Mouse (Mus musculus): ENCODE data around the gene Mad2l1bp. TPM values are rescaled to one million over a fixed set of nuclear protein-coding genes. Genes with fewer than 3 reads are reported as not detected.

The Mad2l1bp gene
- polyA plus RNA-seq, 1 experiment from 2014 or later: 30.6 TPM

DNA sequence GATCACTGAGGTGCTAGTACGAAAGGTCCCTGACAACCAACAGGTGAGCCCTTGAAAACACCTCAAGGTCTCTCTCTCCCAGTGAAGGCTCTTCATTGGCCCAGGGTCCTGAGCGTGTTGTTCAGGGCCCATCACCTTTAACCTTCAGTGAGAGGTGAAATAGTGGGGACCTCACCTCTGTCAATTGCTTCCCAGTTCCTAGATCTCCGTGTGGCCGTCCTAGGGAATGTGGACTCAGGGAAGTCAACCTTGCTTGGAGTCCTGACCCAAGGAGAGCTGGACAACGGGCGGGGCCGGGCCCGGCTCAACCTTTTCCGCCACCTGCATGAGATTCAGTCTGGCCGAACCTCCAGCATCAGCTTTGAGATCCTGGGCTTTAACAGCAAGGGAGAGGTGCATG, 11.4 kb upstream of the Mad2l1bp start:
- WGBS: 89% methylated on average over 10 of the region's 10 CpGs
- Histone ChIP-seq H3K36me3 (replicated peaks) (peaks cover 59% of the 10 kb centered on the region), H3K9me3 (no peaks in the 10 kb centered on the region), H3K9ac (no peak overlapping the region), H3K4me1 (peaks cover 19% of the 10 kb centered on the region), H3K4me2 (no peak overlapping the region), H3K27me3 (no peaks in the 10 kb centered on the region), H3K4me3 (replicated peaks) (no peak overlapping the region), H3K27ac (no peak overlapping the region)
- no peak for ATAC-seq (ENCODE audit: low FRiP score)

DNA sequence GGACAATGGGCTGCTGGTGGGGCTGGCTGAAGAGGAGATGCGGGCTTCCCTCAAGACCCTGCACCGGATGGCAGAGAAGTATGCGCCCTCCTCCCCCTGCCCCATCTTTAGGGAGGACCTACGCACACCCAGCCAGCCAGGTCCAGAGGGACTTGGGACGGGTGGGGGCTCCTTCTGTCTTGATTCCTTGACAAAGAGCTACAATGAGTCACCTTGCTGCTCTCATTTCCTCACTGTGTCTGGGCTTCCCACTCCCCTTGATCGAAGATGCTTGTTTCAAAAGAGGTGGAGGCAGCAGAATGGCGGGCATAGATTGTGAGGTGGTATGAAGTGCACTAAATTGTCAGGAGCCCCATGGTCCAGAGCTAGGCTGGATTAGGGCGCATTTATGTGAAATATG, 10.9 kb upstream of the Mad2l1bp start:
- Histone ChIP-seq H3K27me3 (no peaks in the 10 kb centered on the region), H3K4me3 (replicated peaks) (no peak overlapping the region), H3K9me3 (no peaks in the 10 kb centered on the region), H3K4me1 (peaks cover 22% of the 10 kb centered on the region), H3K4me2 (no peak overlapping the region), H3K9ac (no peak overlapping the region), H3K27ac (no peak overlapping the region), H3K36me3 (replicated peaks) (peaks cover 54% of the 10 kb centered on the region)
- ATAC-seq (ENCODE audit: low FRiP score): no peak
- WGBS: 95% methylated on average over 8 of the region's 8 CpGs

DNA sequence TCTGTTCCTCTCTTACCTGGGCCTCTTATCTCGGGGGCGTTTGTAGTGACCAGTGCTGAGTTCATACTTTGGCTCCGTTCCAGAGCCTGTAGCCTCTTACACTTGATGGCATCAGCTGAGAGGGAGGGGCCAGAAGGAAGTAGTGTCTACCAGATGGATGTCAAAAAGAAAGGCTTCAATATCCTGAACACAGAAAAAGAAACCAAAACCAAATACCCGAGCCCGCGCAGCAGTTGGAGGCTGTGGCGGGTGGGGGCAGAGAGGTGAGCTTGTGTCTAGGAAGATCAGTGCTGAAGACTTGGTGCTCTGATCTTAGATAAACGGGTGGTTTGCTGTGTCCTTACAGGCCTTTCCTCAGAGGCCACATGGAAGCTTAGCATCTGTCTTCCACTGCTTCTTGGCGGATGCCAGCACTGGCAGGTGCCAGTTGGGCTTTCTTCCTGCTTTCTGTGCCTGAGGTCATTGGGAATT, 9.6 kb upstream of the Mad2l1bp start:
- peaks cover 42% of the 10 kb centered on the region for H3K36me3 ChIP-seq (replicated peaks)
- no peak overlapping the region; the same call in 1 of the 2 replicates for H3K4me2 ChIP-seq
- H3K4me3 ChIP-seq (replicated peaks): 0 out of 2 replicates have a peak overlapping the region, but pooled peaks have one; percentile 7
- H3K9me3 ChIP-seq: no peaks in the 10 kb centered on the region
- no peak overlapping the region for H3K9ac ChIP-seq
- 93% methylated on average over 9 of the region's 9 CpGs for WGBS
- no peak overlapping the region for H3K27ac ChIP-seq
- peaks cover 22% of the 10 kb centered on the region for H3K4me1 ChIP-seq
- no peaks in the 10 kb centered on the region for H3K27me3 ChIP-seq
- no peak for ATAC-seq (ENCODE audit: low FRiP score)

DNA sequence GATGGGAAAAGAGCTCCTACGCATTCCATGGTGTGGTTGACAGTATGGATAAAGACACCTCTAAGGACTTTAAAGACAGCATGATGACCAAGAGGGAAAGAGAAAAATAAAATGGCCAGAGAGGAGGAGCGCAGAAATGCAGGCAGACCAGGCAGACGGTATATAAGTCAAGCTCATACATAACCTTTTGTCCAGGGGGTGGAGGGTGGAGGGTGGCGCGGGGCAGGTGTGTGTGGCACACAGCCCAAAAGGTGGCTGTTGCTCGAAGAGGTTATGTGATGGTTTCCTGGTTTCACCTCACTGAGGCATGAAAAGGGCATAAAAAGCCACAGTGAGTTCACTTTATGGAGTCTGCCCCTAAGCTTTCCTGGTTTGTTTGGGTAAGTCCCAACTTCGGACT, 9.2 kb upstream of the Mad2l1bp start:
- Histone ChIP-seq H3K9me3 (no peaks in the 10 kb centered on the region), H3K36me3 (replicated peaks) (peaks cover 37% of the 10 kb centered on the region), H3K9ac (no peak overlapping the region), H3K4me1 (peaks cover 22% of the 10 kb centered on the region), H3K27me3 (no peaks in the 10 kb centered on the region), H3K4me3 (replicated peaks) (no peak overlapping the region; the same call in 1 of the 2 replicates), H3K4me2 (no peak overlapping the region), H3K27ac (no peak overlapping the region)
- 93% methylated on average over 7 of the region's 7 CpGs for WGBS
- ATAC-seq (ENCODE audit: low FRiP score): no peak

DNA sequence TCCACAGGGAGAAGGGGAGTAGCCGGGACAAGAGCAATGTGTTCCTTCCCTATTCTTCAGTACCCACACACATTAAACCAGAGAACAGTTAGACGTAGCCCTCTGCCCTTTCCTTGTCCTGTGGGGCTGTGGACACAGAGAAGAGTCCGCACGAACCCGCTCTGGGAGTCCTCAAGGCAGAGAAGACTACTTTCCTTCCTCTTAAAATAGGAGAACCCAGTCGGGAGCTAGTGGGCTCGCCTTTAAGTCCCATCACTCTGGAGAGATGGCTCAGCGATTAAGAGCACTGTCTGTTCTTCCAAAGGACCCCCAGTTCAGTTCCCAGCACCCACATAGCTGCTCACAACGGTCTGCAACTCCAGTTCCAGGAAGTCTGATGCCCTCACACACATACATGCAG, 8.4 kb upstream of the Mad2l1bp start:
- 52% methylated on average over 9 of the region's 9 CpGs for WGBS
- no peak for ATAC-seq (ENCODE audit: low FRiP score)
- peak overlapping the region; percentile 81 for H3K4me3 ChIP-seq (replicated peaks)
- peaks cover 29% of the 10 kb centered on the region for H3K36me3 ChIP-seq (replicated peaks)
- H3K4me2 ChIP-seq: peak overlapping the region; percentile 65
- peak overlapping the region; percentile 85 for H3K9ac ChIP-seq
- H3K27me3 ChIP-seq: no peaks in the 10 kb centered on the region
- H3K4me1 ChIP-seq: peaks cover 22% of the 10 kb centered on the region
- no peaks in the 10 kb centered on the region for H3K9me3 ChIP-seq
- H3K27ac ChIP-seq: peak overlapping the region; percentile 81

DNA sequence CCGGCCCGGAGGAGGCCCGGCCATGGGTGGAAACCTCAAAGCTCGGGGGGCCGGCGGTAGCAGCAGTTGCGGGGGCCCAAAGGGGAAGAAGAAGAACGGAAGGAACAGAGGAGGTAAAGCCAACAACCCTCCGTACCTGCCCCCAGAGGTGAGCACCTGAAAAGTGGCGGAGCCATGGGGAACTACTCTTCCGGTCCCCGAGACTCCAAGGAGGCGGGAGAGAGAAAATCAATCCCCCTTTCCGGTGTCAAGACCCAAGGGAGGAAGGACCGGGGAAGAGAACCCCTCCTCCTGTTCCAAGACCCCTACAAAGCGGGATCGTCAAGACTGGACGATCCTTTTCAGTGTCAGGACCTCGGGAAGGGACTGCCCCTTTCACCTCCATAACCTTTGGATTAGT, 7.8 kb upstream of the Mad2l1bp start:
- H3K4me3 ChIP-seq (replicated peaks): peak overlapping the region; percentile 81
- peak overlapping the region; percentile 81 for H3K27ac ChIP-seq
- WGBS: under 1% methylated on average over 19 of the region's 19 CpGs

DNA sequence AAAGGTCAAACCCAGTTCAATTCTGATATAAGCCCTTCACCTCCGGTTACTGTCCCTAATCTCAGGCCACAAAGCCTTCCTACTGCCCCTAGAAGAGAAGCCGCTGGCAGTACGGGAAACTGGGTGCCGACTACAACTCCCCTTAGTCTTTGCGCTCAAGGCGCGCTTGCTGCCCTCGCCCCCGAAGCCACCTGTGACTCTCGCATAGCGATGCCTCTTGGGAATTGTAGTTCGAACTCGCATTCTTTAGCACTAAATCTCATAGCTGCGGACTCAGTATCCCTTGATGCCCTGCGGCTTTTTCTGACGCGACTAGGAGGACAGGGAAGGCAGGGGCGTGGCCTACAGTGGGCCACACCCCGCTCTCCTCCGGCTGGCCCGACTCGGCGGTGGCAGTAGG, 7.3 kb upstream of the Mad2l1bp start, which contains the start of gene Gtpbp2:
Gene Gtpbp2, plus strand, starts transcription at position 347 of the 400 bp plus-strand sequence.
- peak; percentile 95 for ATAC-seq (ENCODE audit: low FRiP score)
- Histone ChIP-seq H3K9me3 (no peaks in the 10 kb centered on the region), H3K27me3 (no peaks in the 10 kb centered on the region), H3K36me3 (replicated peaks) (peaks cover 19% of the 10 kb centered on the region), H3K4me1 (peaks cover 22% of the 10 kb centered on the region), H3K4me3 (replicated peaks) (peak within 1 kb of the TSS; percentile 81), H3K27ac (peak within 1 kb of the TSS; percentile 84), H3K9ac (peak within 1 kb of the TSS; percentile 85), H3K4me2 (peak within 1 kb of the TSS; percentile 65)
- under 1% methylated on average over 22 of the region's 23 CpGs for WGBS

More for the DNA sequence above, 7.8 kb upstream of the Mad2l1bp start:
- Histone ChIP-seq H3K4me1 (peaks cover 22% of the 10 kb centered on the region), H3K27me3 (no peaks in the 10 kb centered on the region), H3K36me3 (replicated peaks) (peaks cover 24% of the 10 kb centered on the region), H3K9ac (peak overlapping the region; percentile 85), H3K9me3 (no peaks in the 10 kb centered on the region), H3K4me2 (peak overlapping the region; percentile 65)
- peak; percentile 37 for ATAC-seq (ENCODE audit: low FRiP score)

DNA sequence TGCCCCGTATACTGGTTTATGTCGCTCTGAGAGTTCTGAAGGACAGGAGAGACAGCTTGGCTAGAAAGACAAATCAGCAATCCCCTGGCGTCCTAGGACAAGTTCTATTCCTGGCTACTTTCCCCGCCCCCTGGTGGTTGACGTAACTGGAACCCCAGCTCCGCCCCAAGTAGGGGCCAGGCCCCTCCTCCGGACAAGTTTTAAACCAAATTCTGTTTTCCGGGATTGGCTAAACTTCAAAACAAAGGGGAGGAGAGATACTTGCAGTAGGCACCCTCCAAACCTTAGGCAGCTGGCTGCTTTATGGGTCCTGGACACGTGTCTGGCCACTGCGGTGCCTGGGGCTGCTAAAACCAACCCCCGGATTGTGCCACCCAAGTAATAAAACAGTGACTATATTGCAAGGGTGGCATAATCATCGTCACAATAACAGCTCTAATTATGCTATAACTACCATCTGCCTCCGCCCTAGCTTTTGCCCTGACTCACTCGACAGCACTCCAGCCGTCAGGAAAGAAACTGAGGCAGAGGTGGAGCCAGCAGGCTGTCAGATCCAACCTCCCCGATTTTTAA, 6.8 kb upstream of the Mad2l1bp start:
- H3K9me3 ChIP-seq: no peaks in the 10 kb centered on the region
- H3K4me2 ChIP-seq: peak overlapping the region; percentile 65
- under 1% methylated on average over 16 of the region's 16 CpGs for WGBS
- H3K27ac ChIP-seq: peak overlapping the region; percentile 84
- peak overlapping the region; percentile 85 for H3K9ac ChIP-seq
- peak overlapping the region; percentile 81 for H3K4me3 ChIP-seq (replicated peaks)
- H3K27me3 ChIP-seq: no peaks in the 10 kb centered on the region
- H3K36me3 ChIP-seq (replicated peaks): peaks cover 13% of the 10 kb centered on the region
- peak; percentile 70 for ATAC-seq (ENCODE audit: low FRiP score)
- H3K4me1 ChIP-seq: peaks cover 22% of the 10 kb centered on the region

DNA sequence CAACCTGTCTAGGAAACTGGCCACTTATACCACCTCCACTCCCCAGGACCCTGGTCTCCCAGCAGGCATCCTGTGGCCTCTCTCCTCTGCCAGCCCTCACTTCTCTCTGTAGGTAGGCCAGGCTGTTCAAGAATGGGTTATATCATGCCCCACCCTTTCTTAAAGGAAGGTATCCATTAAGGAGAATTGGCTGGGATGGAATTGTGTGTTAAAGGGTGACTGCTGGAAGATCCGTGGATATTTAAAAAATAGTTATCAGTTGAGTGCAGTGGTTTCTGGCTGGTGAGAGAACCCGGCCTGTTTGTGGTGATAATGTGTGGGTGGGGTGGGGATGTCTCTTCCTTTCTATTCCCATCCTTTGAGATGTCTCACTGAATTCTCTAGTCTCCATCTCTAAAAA, 5.9 kb upstream of the Mad2l1bp start:
- H3K9me3 ChIP-seq: no peaks in the 10 kb centered on the region
- peaks cover 22% of the 10 kb centered on the region for H3K4me1 ChIP-seq
- no peak for ATAC-seq (ENCODE audit: low FRiP score)
- 74% methylated on average over 2 of the region's 2 CpGs for WGBS
- 0 out of 2 replicates have a peak overlapping the region, but pooled peaks have one; percentile 51 for H3K9ac ChIP-seq
- 0 out of 2 replicates have a peak overlapping the region, but pooled peaks have one; percentile 65 for H3K4me2 ChIP-seq
- H3K4me3 ChIP-seq (replicated peaks): no peak overlapping the region
- H3K27ac ChIP-seq: peak overlapping the region; percentile 31; the same call in 1 of the 2 replicates
- no peaks in the 10 kb centered on the region for H3K27me3 ChIP-seq
- peaks cover 4% of the 10 kb centered on the region for H3K36me3 ChIP-seq (replicated peaks)

DNA sequence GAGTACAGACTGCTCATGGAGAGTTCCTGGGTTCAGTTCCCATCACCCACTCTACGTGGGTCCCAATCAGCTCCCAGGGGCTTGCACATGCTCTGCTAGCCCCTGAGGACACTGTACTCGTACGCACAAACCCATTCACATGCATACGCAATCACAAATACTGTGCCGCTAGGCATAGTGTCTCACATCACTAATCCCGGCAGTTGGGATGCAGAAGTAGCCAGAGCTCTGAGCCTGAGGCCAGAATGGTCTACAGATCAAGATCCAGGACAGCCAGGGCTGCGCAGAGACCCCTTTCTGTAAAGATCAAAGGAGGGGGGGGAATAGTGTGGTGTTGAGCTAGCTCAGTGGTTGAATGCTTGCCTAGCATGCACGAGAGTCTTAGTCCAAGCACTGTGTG, 3.8 kb upstream of the Mad2l1bp start:
- Histone ChIP-seq H3K9ac (no peak overlapping the region), H3K4me1 (peaks cover 22% of the 10 kb centered on the region), H3K9me3 (no peaks in the 10 kb centered on the region), H3K4me2 (no peak overlapping the region), H3K4me3 (replicated peaks) (no peak overlapping the region), H3K27me3 (no peaks in the 10 kb centered on the region), H3K36me3 (replicated peaks) (no peaks in the 10 kb centered on the region), H3K27ac (no peak overlapping the region)
- no peak for ATAC-seq (ENCODE audit: low FRiP score)
- 86% methylated on average over 8 of the region's 8 CpGs for WGBS

DNA sequence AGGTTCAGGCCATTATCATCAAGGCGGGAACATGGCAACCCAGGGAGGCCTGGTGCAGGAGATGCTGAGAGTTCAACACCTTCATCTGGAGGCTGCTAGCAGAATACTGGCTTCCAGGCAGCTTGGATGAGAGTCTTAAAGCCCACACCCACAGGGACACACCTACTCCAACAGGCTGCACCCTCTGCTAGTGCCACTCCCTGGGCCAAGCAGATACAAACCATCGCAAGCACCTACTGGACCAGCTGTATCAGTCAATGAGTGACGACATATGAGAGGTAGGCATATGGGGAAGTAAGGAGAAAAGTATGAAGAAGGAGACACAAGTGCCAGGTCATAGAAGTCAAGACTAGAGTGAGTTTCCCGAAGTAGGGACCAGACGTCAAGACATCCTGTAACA, 3.3 kb upstream of the Mad2l1bp start:
- H3K27me3 ChIP-seq: no peaks in the 10 kb centered on the region

DNA sequence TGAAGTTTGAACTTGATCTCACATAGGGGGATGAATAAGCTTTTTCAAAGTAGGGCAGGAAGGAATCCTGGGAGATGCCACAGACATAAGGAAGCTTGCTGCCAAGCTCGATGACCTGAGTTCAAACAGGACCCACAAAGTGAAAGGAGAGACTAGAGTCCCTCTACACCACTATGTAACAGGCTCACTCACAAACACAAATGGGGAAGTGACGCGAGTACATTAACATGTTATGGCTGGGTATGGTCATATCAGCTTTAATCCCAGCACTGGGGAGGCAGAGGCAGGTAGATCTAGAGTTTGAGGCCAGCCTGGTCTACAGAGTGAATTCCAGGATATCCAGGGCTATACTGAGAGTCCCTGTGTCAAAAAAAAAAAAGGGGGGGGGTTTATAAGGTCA, 983 bp upstream of the Mad2l1bp start:
- Histone ChIP-seq H3K27ac (no peak overlapping the region), H3K9ac (no peak overlapping the region), H3K36me3 (replicated peaks) (peaks cover 9% of the 10 kb centered on the region; the same call in 1 of the 2 replicates), H3K4me1 (peaks cover 10% of the 10 kb centered on the region), H3K9me3 (no peaks in the 10 kb centered on the region), H3K4me3 (replicated peaks) (no peak overlapping the region), H3K27me3 (no peaks in the 10 kb centered on the region), H3K4me2 (no peak overlapping the region)
- no peak for ATAC-seq (ENCODE audit: low FRiP score)
- WGBS: 97% methylated on average over 3 of the region's 3 CpGs

More for the DNA sequence above, 3.3 kb upstream of the Mad2l1bp start:
- no peak for ATAC-seq (ENCODE audit: low FRiP score)
- Histone ChIP-seq H3K4me2 (no peak overlapping the region), H3K9me3 (no peaks in the 10 kb centered on the region), H3K27ac (no peak overlapping the region), H3K4me3 (replicated peaks) (no peak overlapping the region), H3K36me3 (replicated peaks) (peaks cover under 1% of the 10 kb centered on the region; the same call in 1 of the 2 replicates), H3K4me1 (peaks cover 17% of the 10 kb centered on the region), H3K9ac (no peak overlapping the region)
- WGBS: 86% methylated on average over 5 of the region's 5 CpGs
